In genomic region chr11:79291651-79292050, GRCm38 (mm10) we compare ENCODE assay signal across 26 mouse cellular contexts. TPM values are rescaled to one million over a fixed set of nuclear protein-coding genes. Genes with fewer than 3 reads are reported as not detected.
DNase-seq lines count a peak whose midpoint lies in the region; ATAC-seq and TF ChIP-seq lines count a peak whose summit lies in the region.
"Had no signal": no experiment of that assay in that cellular context is flagged by ENCODE, and none has a peak within 500 bp of the region (broad histone marks: within the 10 kb centered on the region; RNA-seq: fewer than 3 reads in every experiment).

No protein-coding gene starts in this region.

- H3K36me3 ChIP-seq in kidney, embryonic 16.5 days (ENCODE audit: insufficient read depth, low read length), result no peaks in the 10 kb centered on the region
- no peaks in the 10 kb centered on the region for H3K36me3 ChIP-seq in hindbrain, embryonic 12.5 days
- H3K36me3 ChIP-seq: embryonic facial prominence, embryonic 13.5 days; forebrain, embryonic 12.5 days; heart, embryonic 10.5 days had no signal

- H3K4me2 ChIP-seq in kidney, embryonic 16.5 days (replicated peaks; ENCODE audit: low read depth, low read length), result no peak overlapping the region
- H3K4me2 ChIP-seq in hindbrain, embryonic 12.5 days (replicated peaks), result no peak overlapping the region
- H3K4me2 ChIP-seq: embryonic facial prominence, embryonic 13.5 days; forebrain, embryonic 12.5 days; hindbrain, embryonic 14.5 days had no signal

- no peak for TF ChIP-seq POLR2A in bone marrow macrophage, adult 2 months (IDR thresholded peaks at IDR 0.05; ENCODE audit: borderline replicate concordance, low read depth, low read length)

- no peaks in the 10 kb centered on the region; the same call in 1 of the 2 replicates for H3K9me3 ChIP-seq in kidney, embryonic 16.5 days (ENCODE audit: low read length)
- H3K9me3 ChIP-seq in hindbrain, embryonic 12.5 days (replicated peaks), result no peaks in the 10 kb centered on the region
- H3K9me3 ChIP-seq: embryonic facial prominence, embryonic 13.5 days; forebrain, embryonic 12.5 days; heart, embryonic 10.5 days had no signal

- H3K27ac ChIP-seq in kidney, embryonic 16.5 days (ENCODE audit: low read length), result peak overlapping the region; percentile 80
- H3K27ac ChIP-seq in bone marrow macrophage, adult 2 months (ENCODE audit: insufficient read depth, low read depth, low read length), result peak overlapping the region; percentile 61
- H3K27ac ChIP-seq in hindbrain, embryonic 12.5 days, result no peak overlapping the region
- H3K27ac ChIP-seq: embryonic facial prominence, embryonic 13.5 days; forebrain, embryonic 12.5 days; heart, embryonic 10.5 days; hindbrain, embryonic 14.5 days had no signal

- ATAC-seq in kidney, embryonic 16.5 days (ENCODE audit: low FRiP score, low TSS enrichment), result no peak
- no peak for ATAC-seq in hindbrain, embryonic 12.5 days (ENCODE audit: low FRiP score)
- ATAC-seq: activated CD4-positive, CD25-positive, alpha-beta regulatory T cell, adult 4 months; forebrain, embryonic 16.5 days; Patski had no signal

- TF ChIP-seq CTCF in bone marrow macrophage, adult 2 months (IDR thresholded peaks at IDR 0.05; ENCODE audit: low read depth, low read length), result no peak

- H3K9ac ChIP-seq in kidney, embryonic 16.5 days (replicated peaks; ENCODE audit: low read length), result no peak overlapping the region
- H3K9ac ChIP-seq in hindbrain, embryonic 12.5 days, result no peak overlapping the region
- H3K9ac ChIP-seq: embryonic facial prominence, embryonic 13.5 days; forebrain, embryonic 12.5 days; hindbrain, embryonic 14.5 days had no signal

- H3K4me1 ChIP-seq in kidney, embryonic 16.5 days (ENCODE audit: insufficient read depth, low read length), result peaks cover 63% of the 10 kb centered on the region
- peaks cover 60% of the 10 kb centered on the region for H3K4me1 ChIP-seq in bone marrow macrophage, adult 2 months (ENCODE audit: control insufficient read depth, insufficient read depth, low read length)
- peaks cover 2% of the 10 kb centered on the region; the same call in 1 of the 2 replicates for H3K4me1 ChIP-seq in hindbrain, embryonic 12.5 days
- H3K4me1 ChIP-seq: forebrain, embryonic 12.5 days had no signal

- peak; percentile 90 for DNase-seq in heart, adult 11 months
- no peak for DNase-seq in heart, postnatal 25 days (ENCODE audit: low spot score)
- DNase-seq in kidney, adult 18-20 months, result no peak
- DNase-seq in frontal cortex, adult 2 months (ENCODE audit: extremely low spot score in 1 of 2, low spot score in 1 of 2), result no peak
- DNase-seq: adrenal gland, postnatal 14 days; cerebellum, adult 18-20 months; cerebellum, adult 9-11 months; cerebellum, postnatal 36 days; gastrocnemius, postnatal 25 days; heart, adult 18-20 months; heart, postnatal 10 days had no signal

- intact Hi-C loops in heart, postnatal 25 days (cut with DNase I), result loop anchor here (2.0 to 10.0 kb wide), 4 partner anchors 39 to 437 kb away; partner anchors contain the start of gene Wsb1

- 32% methylated on average over 5 of the region's 5 CpGs for WGBS in kidney, embryonic 16.5 days
- 64% methylated on average over 5 of the region's 5 CpGs for WGBS in hindbrain, embryonic 12.5 days

- H3K4me3 ChIP-seq in kidney, embryonic 16.5 days (ENCODE audit: low read length), result no peak overlapping the region
- no peak overlapping the region for H3K4me3 ChIP-seq in bone marrow macrophage, adult 2 months (ENCODE audit: insufficient read depth, low read length)
- no peak overlapping the region for H3K4me3 ChIP-seq in hindbrain, embryonic 12.5 days
- H3K4me3 ChIP-seq: embryonic facial prominence, embryonic 13.5 days; forebrain, embryonic 12.5 days; heart, embryonic 10.5 days had no signal

- H3K27me3 ChIP-seq in kidney, embryonic 16.5 days (ENCODE audit: insufficient read depth, low read length), result no peaks in the 10 kb centered on the region
- H3K27me3 ChIP-seq in hindbrain, embryonic 12.5 days, result no peaks in the 10 kb centered on the region
- H3K27me3 ChIP-seq: embryonic facial prominence, embryonic 13.5 days; forebrain, embryonic 12.5 days; Patski had no signal

RNA-seq across cellular contexts. Expression of gene Gm9964, which starts 5.1 kb away (rescaled TPM):
- not detected for total RNA-seq in heart, postnatal 25 days (2021)
- not detected in 2 replicates for polyA plus RNA-seq in kidney, embryonic 16.5 days (2015; fragmentation: Nextera tagmentation; extraction: Ambion mirVana)
- not detected in 2 replicates for polyA plus RNA-seq in bone marrow macrophage, adult 2 months (2012; ENCODE audit: insufficient read depth, insufficient read length, missing spikeins)
- polyA plus RNA-seq in hindbrain, embryonic 12.5 days (2016; fragmentation: Nextera tagmentation; extraction: Ambion mirVana), result not detected in 2 replicates
- not detected in 2 replicates for polyA plus RNA-seq in frontal cortex, adult 2 months (2012; rRNA removed)
- total RNA-seq: adrenal gland, adult 18-20 months; adrenal gland, postnatal 14 days; gastrocnemius, adult 18-20 months; gastrocnemius, postnatal 25 days; heart, adult 18-20 months; hematopoietic stem cell, adult 5-6 weeks had no signal
- polyA plus RNA-seq: activated CD4-positive, CD25-positive, alpha-beta regulatory T cell, adult 4 months; C2C12; embryonic facial prominence, embryonic 13.5 days; forebrain, embryonic 12.5 days; forebrain, embryonic 16.5 days; heart, embryonic 10.5 days; heart, embryonic 14.5 days; hindbrain, embryonic 14.5 days; Patski had no signal

RNA-seq across cellular contexts. Expression of gene Wsb1, which starts 37.2 kb away (rescaled TPM):
- 10 to 100 TPM; 13.4 to 17.8 TPM for total RNA-seq in heart, postnatal 25 days (2021)
- polyA plus RNA-seq in kidney, embryonic 16.5 days (2015; fragmentation: Nextera tagmentation; extraction: Ambion mirVana), result 366 and 377 TPM in 2 replicates
- 181 and 218 TPM in 2 replicates for polyA plus RNA-seq in bone marrow macrophage, adult 2 months (2012; ENCODE audit: insufficient read depth, insufficient read length, missing spikeins)
- 552 and 643 TPM in 2 replicates for polyA plus RNA-seq in hindbrain, embryonic 12.5 days (2016; fragmentation: Nextera tagmentation; extraction: Ambion mirVana)
- polyA plus RNA-seq in frontal cortex, adult 2 months (2012; rRNA removed), result 272 and 315 TPM in 2 replicates

RNA-seq across cellular contexts. Expression of gene Nf1, which starts 47.8 kb away (rescaled TPM):
- 10 to 100 TPM; 27.1 to 30.0 TPM for total RNA-seq in heart, postnatal 25 days (2021)
- polyA plus RNA-seq in kidney, embryonic 16.5 days (2015; fragmentation: Nextera tagmentation; extraction: Ambion mirVana), result 6.6 and 7.8 TPM in 2 replicates
- 19.7 and 19.9 TPM in 2 replicates for polyA plus RNA-seq in bone marrow macrophage, adult 2 months (2012; ENCODE audit: insufficient read depth, insufficient read length, missing spikeins)
- polyA plus RNA-seq in hindbrain, embryonic 12.5 days (2016; fragmentation: Nextera tagmentation; extraction: Ambion mirVana), result 8.9 and 9.5 TPM in 2 replicates
- polyA plus RNA-seq in frontal cortex, adult 2 months (2012; rRNA removed), result 35.5 and 39.7 TPM in 2 replicates
